Comparison of ENCODE assay signal across 20 mouse cellular contexts in the genomic region with DNA sequence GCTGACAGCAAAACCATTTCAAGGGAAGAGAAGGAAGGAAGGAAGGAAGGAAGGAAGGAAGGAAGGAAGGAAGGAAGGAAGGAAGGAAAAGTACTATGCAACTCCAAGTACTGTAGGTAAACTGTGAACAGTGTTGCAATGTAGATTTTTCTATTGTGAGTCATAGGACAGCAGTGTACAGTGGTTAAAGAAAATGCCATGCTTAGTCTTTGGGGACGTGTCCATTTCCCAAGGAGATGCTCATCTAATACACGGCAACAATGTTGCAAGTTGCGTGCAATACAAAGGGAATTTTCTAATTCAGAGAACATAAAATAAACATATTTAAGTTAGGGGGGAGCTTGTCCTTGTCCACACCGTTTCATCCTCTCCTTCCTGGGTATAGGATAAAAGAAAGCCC.
A peak's percentile ranks its signal among the peaks of the same experiment; 100 is the strongest.
DNase-seq lines count a peak whose midpoint lies in the region; TF ChIP-seq lines count a peak whose summit lies in the region.
"Had no signal": no experiment of that assay in that cellular context is flagged by ENCODE, and none has a peak within 500 bp of the region (broad histone marks: within the 10 kb centered on the region; RNA-seq: fewer than 3 reads in every experiment).

No protein-coding gene starts in this region.

- no peak overlapping the region for H3K4me3 ChIP-seq in myocyte
- no peak overlapping the region for H3K4me3 ChIP-seq in hindbrain, embryonic 10.5 days
- H3K4me3 ChIP-seq: embryonic facial prominence, embryonic 10.5 days; embryonic facial prominence, embryonic 12.5 days; erythroblast, embryonic 14.5 days; forebrain, embryonic 10.5 days; forebrain, embryonic 12.5 days had no signal

- H3K79me2 ChIP-seq in myocyte (ENCODE audit: control insufficient read depth, insufficient read depth): no peaks in the 10 kb centered on the region

- H3K27me3 ChIP-seq in myocyte (ENCODE audit: control insufficient read depth, insufficient read depth, insufficient read length): no peaks in the 10 kb centered on the region
- no peaks in the 10 kb centered on the region for H3K27me3 ChIP-seq in hindbrain, embryonic 10.5 days (ENCODE audit: insufficient read depth, poor library complexity, severe bottlenecking)
- H3K27me3 ChIP-seq: CH12.LX; embryonic facial prominence, embryonic 12.5 days; forebrain, embryonic 12.5 days had no signal

- H3K36me3 ChIP-seq in myocyte (ENCODE audit: control insufficient read depth, insufficient read depth): no peaks in the 10 kb centered on the region
- peaks cover 24% of the 10 kb centered on the region for H3K36me3 ChIP-seq in hindbrain, embryonic 10.5 days

- H3K4me2 ChIP-seq in myocyte (ENCODE audit: low read depth): peak overlapping the region; percentile 4
- H3K4me2 ChIP-seq: embryonic facial prominence, embryonic 12.5 days; forebrain, embryonic 12.5 days had no signal

- no peak overlapping the region for H3K27ac ChIP-seq in hindbrain, embryonic 10.5 days
- H3K27ac ChIP-seq: embryonic facial prominence, embryonic 10.5 days; embryonic facial prominence, embryonic 12.5 days; forebrain, embryonic 10.5 days; forebrain, embryonic 12.5 days had no signal

- no peak for TF ChIP-seq POLR2A in myocyte (IDR thresholded peaks at IDR 0.05; ENCODE audit: insufficient read length, low read depth)

- 94% methylated on average over 4 of the region's 4 CpGs for WGBS in hindbrain, embryonic 10.5 days

- 0 out of 2 replicates have a peak, but pooled peaks cover 8% of the 10 kb centered on the region for H3K4me1 ChIP-seq in hindbrain, embryonic 10.5 days (replicated peaks)
- H3K4me1 ChIP-seq: embryonic facial prominence, embryonic 12.5 days; forebrain, embryonic 12.5 days had no signal

- DNase-seq in 3T3-L1 (ENCODE audit: low read depth, low spot score) (peak; percentile 81), NIH3T3 (ENCODE audit: low read depth) (peak; percentile 55)
- DNase-seq in left cerebral cortex, adult 11 months (ENCODE audit: low spot score): no peak
- no peak for DNase-seq in hindbrain, embryonic 10.5 days (ENCODE audit: low spot score)
- DNase-seq: adrenal gland, adult 2 months; adrenal gland, postnatal 10 days; adrenal gland, postnatal 25 days; cerebellum, adult 11-12 months; cerebellum, adult 2 months; cerebellum, adult 9-10 months; cerebellum, postnatal 10 days; cerebellum, postnatal 25 days had no signal

- no peaks in the 10 kb centered on the region for H3K9me3 ChIP-seq in hindbrain, embryonic 10.5 days
- H3K9me3 ChIP-seq: embryonic facial prominence, embryonic 10.5 days; embryonic facial prominence, embryonic 12.5 days; forebrain, embryonic 10.5 days; forebrain, embryonic 12.5 days; G1E had no signal

- H3ac ChIP-seq in myocyte (ENCODE audit: control insufficient read depth, insufficient read length): no peak overlapping the region

TF ChIP-seq in myocyte, 11 proteins besides CTCF, POLR2A, EP300 and RAD21:
- TF ChIP-seq REST (IDR thresholded peaks at IDR 0.05; ENCODE audit: insufficient read depth, insufficient read length) (no peak), CEBPB (IDR thresholded peaks at IDR 0.05; ENCODE audit: insufficient read depth, poor library complexity, severe bottlenecking) (peak; percentile 93)

Comparison
In these comparisons a context has a peak if more than half of its experiments do, and no peak if none do; other contexts are left out.
1. DNase-seq: peak in 3T3-L1 (single experiment) and NIH3T3 (single experiment); none in left cerebral cortex, adult 11 months (single experiment) and hindbrain, embryonic 10.5 days (single experiment).